Mouse (Mus musculus) forebrain, embryonic 13.5 days (tissue): Measurements from ENCODE around the gene Psmd12. TPM values are rescaled to one million over a fixed set of nuclear protein-coding genes. Genes with fewer than 3 reads are reported as not detected.
A peak's percentile ranks its signal among the peaks of the same experiment; 100 is the strongest.

ENCODE experiments used
- ATAC-seq: fragments of 200-750 bp; cut with Nextera tagmentation; 2 replicates; pipeline ENCODE4 v1.8.0; 2017
- H3K27ac ChIP-seq: fragments of 300-500 bp; sonication (generic); 2 replicates; pipeline ENCODE4 v1.5.1; 2015; ENCODE audit warnings: inconsistent platforms, mild to moderate bottlenecking, moderate library complexity
- H3K27me3 ChIP-seq: fragments of 300-500 bp; sonication (generic); 2 replicates; pipeline ENCODE4 v1.6.1; 2015; ENCODE audit warnings: mild to moderate bottlenecking, inconsistent platforms
- H3K36me3 ChIP-seq: fragments of 300-500 bp; sonication (generic); 2 replicates; pipeline ENCODE4 v1.6.1; 2015; ENCODE audit warnings: mild to moderate bottlenecking, inconsistent platforms; ENCODE audit not compliant: poor library complexity, severe bottlenecking
- H3K4me1 ChIP-seq: fragments of 300-500 bp; sonication (generic); 2 replicates; pipeline ENCODE4 v1.6.1; 2015; ENCODE audit warnings: inconsistent platforms
- H3K4me2 ChIP-seq: fragments of 300-500 bp; sonication (generic); 2 replicates; pipeline ENCODE4 v1.6.1; 2015; ENCODE audit warnings: inconsistent platforms, mild to moderate bottlenecking, moderate library complexity
- H3K4me3 ChIP-seq: fragments of 300-500 bp; sonication (generic); 2 replicates; pipeline ENCODE4 v1.5.1; 2015; ENCODE audit warnings: mild to moderate bottlenecking, inconsistent platforms
- H3K9ac ChIP-seq: fragments of 300-500 bp; sonication (generic); 2 replicates; pipeline ENCODE4 v1.6.1; 2015; ENCODE audit warnings: mild to moderate bottlenecking, inconsistent platforms
- H3K9me3 ChIP-seq: fragments of 300-500 bp; sonication (generic); replicated peaks from 2 replicates; pipeline ENCODE4 v1.6.1; 2016; ENCODE audit warnings: inconsistent platforms
- WGBS: fragments of 180-500 bp; shearing (Covaris S2); methylation state at CpG from one replicate; pipeline ENCODE4 v1.1.7; 2015; 5-methylcytosine and 5-hydroxymethylcytosine counted together
- polyA plus RNA-seq: library from polyadenylated mRNA; unstranded; fragments of >200 nt; fragmentation: Nextera tagmentation; extraction: Ambion mirVana; gene quantifications from 2 replicates; pipeline ENCODE4 v1.2.1, GENCODE M21; 2015

The Psmd12 gene
- polyA plus RNA-seq, 1 experiment from 2014 or later: 171 TPM

GRCm38 (mm10) chr11:107521153-107521552, 41.9 kb downstream of the Psmd12 start:
- H3K4me1 ChIP-seq: no peaks in the 10 kb centered on the region
- no peak overlapping the region for H3K9ac ChIP-seq
- no peaks in the 10 kb centered on the region for H3K27me3 ChIP-seq
- H3K4me3 ChIP-seq: no peak overlapping the region
- ATAC-seq: no peak
- H3K27ac ChIP-seq: no peak overlapping the region
- H3K36me3 ChIP-seq: no peaks in the 10 kb centered on the region
- WGBS: 55% methylated on average over 1 of the region's 1 CpGs
- no peak overlapping the region for H3K4me2 ChIP-seq
- H3K9me3 ChIP-seq: no peaks in the 10 kb centered on the region

GRCm38 (mm10) chr11:107524966-107525365, 45.7 kb downstream of the Psmd12 start:
- no peak overlapping the region for H3K27ac ChIP-seq
- ATAC-seq: no peak
- 74% methylated on average over 1 of the region's 1 CpGs for WGBS
- no peak overlapping the region for H3K4me3 ChIP-seq
- no peaks in the 10 kb centered on the region for H3K9me3 ChIP-seq
- no peaks in the 10 kb centered on the region for H3K36me3 ChIP-seq
- H3K9ac ChIP-seq: no peak overlapping the region
- H3K4me2 ChIP-seq: no peak overlapping the region
- no peaks in the 10 kb centered on the region for H3K4me1 ChIP-seq
- H3K27me3 ChIP-seq: no peaks in the 10 kb centered on the region

- no peak for ATAC-seq
- Histone ChIP-seq H3K4me1 (no peaks in the 10 kb centered on the region), H3K27ac (no peak overlapping the region), H3K4me2 (no peak overlapping the region), H3K36me3 (no peaks in the 10 kb centered on the region), H3K4me3 (no peak overlapping the region), H3K27me3 (no peaks in the 10 kb centered on the region), H3K9ac (no peak overlapping the region), H3K9me3 (no peaks in the 10 kb centered on the region)
- 28% methylated on average over 3 of the region's 3 CpGs for WGBS
Observed at GRCm38 (mm10) chr11:107527632-107528031, 48.3 kb downstream of the Psmd12 start.

GRCm38 (mm10) chr11:107529320-107529719, 50.0 kb downstream of the Psmd12 start:
- H3K27ac ChIP-seq: no peak overlapping the region
- no peaks in the 10 kb centered on the region for H3K4me1 ChIP-seq
- no peaks in the 10 kb centered on the region for H3K36me3 ChIP-seq
- no peaks in the 10 kb centered on the region for H3K27me3 ChIP-seq
- H3K4me2 ChIP-seq: no peak overlapping the region
- no peaks in the 10 kb centered on the region for H3K9me3 ChIP-seq
- H3K4me3 ChIP-seq: no peak overlapping the region
- 52% methylated on average over 8 of the region's 8 CpGs for WGBS
- no peak for ATAC-seq
- no peak overlapping the region for H3K9ac ChIP-seq

- Histone ChIP-seq H3K4me3 (no peak overlapping the region), H3K4me1 (no peaks in the 10 kb centered on the region), H3K9ac (no peak overlapping the region), H3K27ac (no peak overlapping the region), H3K4me2 (no peak overlapping the region), H3K27me3 (no peaks in the 10 kb centered on the region), H3K36me3 (no peaks in the 10 kb centered on the region), H3K9me3 (no peaks in the 10 kb centered on the region)
- WGBS: 70% methylated on average over 4 of the region's 4 CpGs
- no peak for ATAC-seq
Observed at GRCm38 (mm10) chr11:107531445-107531844, 52.2 kb downstream of the Psmd12 start.

- Histone ChIP-seq H3K4me2 (no peak overlapping the region), H3K27ac (no peak overlapping the region), H3K36me3 (no peaks in the 10 kb centered on the region), H3K4me3 (no peak overlapping the region), H3K27me3 (no peaks in the 10 kb centered on the region), H3K4me1 (no peaks in the 10 kb centered on the region), H3K9ac (no peak overlapping the region), H3K9me3 (no peaks in the 10 kb centered on the region)
- ATAC-seq: no peak
- WGBS: 48% methylated on average over 5 of the region's 5 CpGs
Observed at GRCm38 (mm10) chr11:107532271-107532670, 53.0 kb downstream of the Psmd12 start.

- no peaks in the 10 kb centered on the region for H3K27me3 ChIP-seq
- H3K9me3 ChIP-seq: no peaks in the 10 kb centered on the region
- ATAC-seq: no peak
- H3K9ac ChIP-seq: no peak overlapping the region
- H3K4me3 ChIP-seq: no peak overlapping the region
- 91% methylated on average over 4 of the region's 4 CpGs for WGBS
- no peaks in the 10 kb centered on the region for H3K36me3 ChIP-seq
- no peak overlapping the region for H3K27ac ChIP-seq
- H3K4me1 ChIP-seq: no peaks in the 10 kb centered on the region
- no peak overlapping the region for H3K4me2 ChIP-seq
Observed at GRCm38 (mm10) chr11:107538994-107539393, 59.7 kb downstream of the Psmd12 start.

GRCm38 (mm10) chr11:107540339-107540738, 61.1 kb downstream of the Psmd12 start:
- 47% methylated on average over 1 of the region's 1 CpGs for whole genome bisulfite sequencing

GRCm38 (mm10) chr11:107545747-107546476, 66.6 kb downstream of the Psmd12 start:
- 16% methylated on average over 13 of the region's 13 CpGs for WGBS
- no peaks in the 10 kb centered on the region for H3K9me3 ChIP-seq
- H3K27ac ChIP-seq: no peak overlapping the region
- H3K4me2 ChIP-seq: peak overlapping the region; percentile 100
- peaks cover 15% of the 10 kb centered on the region; the same call in 1 of the 2 replicates for H3K36me3 ChIP-seq
- H3K27me3 ChIP-seq: no peaks in the 10 kb centered on the region; the same call in 1 of the 2 replicates
- H3K4me1 ChIP-seq: peaks cover 22% of the 10 kb centered on the region
- no peak overlapping the region for H3K9ac ChIP-seq
- peak overlapping the region; percentile 96 for H3K4me3 ChIP-seq
- no peak for ATAC-seq

More at GRCm38 (mm10) chr11:107540339-107540738, 61.1 kb downstream of the Psmd12 start:
- no peaks in the 10 kb centered on the region for H3K9me3 ChIP-seq
- no peaks in the 10 kb centered on the region for H3K4me1 ChIP-seq
- H3K27ac ChIP-seq: no peak overlapping the region
- no peak for ATAC-seq
- no peak overlapping the region for H3K4me3 ChIP-seq
- H3K4me2 ChIP-seq: no peak overlapping the region
- H3K27me3 ChIP-seq: no peaks in the 10 kb centered on the region; the same call in 1 of the 2 replicates
- no peaks in the 10 kb centered on the region for H3K36me3 ChIP-seq
- no peak overlapping the region for H3K9ac ChIP-seq

- peaks cover 22% of the 10 kb centered on the region for H3K4me1 ChIP-seq
- peak overlapping the region; percentile 100 for H3K4me2 ChIP-seq
- WGBS: under 1% methylated on average over 37 of the region's 37 CpGs
- H3K27ac ChIP-seq: 0 out of 2 replicates have a peak overlapping the region, but pooled peaks have one; percentile 48
- H3K4me3 ChIP-seq: peak overlapping the region; percentile 96
- peak; percentile 57 for ATAC-seq
- H3K9me3 ChIP-seq: no peaks in the 10 kb centered on the region
- H3K27me3 ChIP-seq: no peaks in the 10 kb centered on the region; the same call in 1 of the 2 replicates
- H3K9ac ChIP-seq: peak overlapping the region; percentile 92
- peaks cover 22% of the 10 kb centered on the region for H3K36me3 ChIP-seq
Observed at GRCm38 (mm10) chr11:107546667-107547301, 67.5 kb downstream of the Psmd12 start.

- Histone ChIP-seq H3K36me3 (peaks cover 25% of the 10 kb centered on the region), H3K4me2 (peak within 1 kb of the TSS; percentile 100), H3K9ac (peak within 1 kb of the TSS; percentile 92), H3K9me3 (no peaks in the 10 kb centered on the region), H3K27me3 (no peaks in the 10 kb centered on the region; the same call in 1 of the 2 replicates), H3K27ac (peak within 1 kb of the TSS; percentile 78), H3K4me1 (peaks cover 22% of the 10 kb centered on the region), H3K4me3 (peak within 1 kb of the TSS; percentile 96)
- under 1% methylated on average over 49 of the region's 70 CpGs for WGBS
- peak; percentile 80 for ATAC-seq
Observed at GRCm38 (mm10) chr11:107547351-107548203, 68.3 kb downstream of the Psmd12 start, which contains the start of gene Helz. TSS of gene Helz (plus strand) at chr11:107547930.
